Mouse (Mus musculus) hindbrain, postnatal 0 days (tissue): ENCODE measurements at regions not wholly inside any gene's neighbourhood (a gene's known extent, or its start where the extent isn't known, plus 50 kb on each side); places are given as distances from the start of the nearest gene placed in this dataset.
"Not testable (repeated sequence)": the region's sequence is repeated elsewhere in the genome, so short reads cannot be mapped to it uniquely, and the experiment has no call there.

Experiments
- ATAC-seq: fragments of 200-750 bp; cut with Nextera tagmentation; 2 replicates; pipeline ENCODE4 v1.8.0; 2017; ENCODE audit warnings: mild to moderate bottlenecking, moderate TSS enrichment, moderate library complexity
- DNase-seq: peaks from one replicate; pipeline ENCODE4 v3.0.0-alpha.2; 2015; ENCODE audit warnings: low spot score
- H3K27ac ChIP-seq: fragments of 300-500 bp; sonication (generic); 2 replicates; pipeline ENCODE4 v1.5.1; 2014; ENCODE audit warnings: mild to moderate bottlenecking
- H3K27me3 ChIP-seq: fragments of 300-500 bp; sonication (generic); 2 replicates; pipeline ENCODE4 v1.6.1; 2014; ENCODE audit warnings: low read length, mixed read lengths; ENCODE audit not compliant: insufficient read depth
- H3K36me3 ChIP-seq: fragments of 300-500 bp; sonication (generic); 2 replicates; pipeline ENCODE4 v1.6.1; 2014; ENCODE audit warnings: low read length, mixed read lengths; ENCODE audit not compliant: insufficient read depth
- H3K4me1 ChIP-seq: fragments of 300-500 bp; sonication (generic); 2 replicates; pipeline ENCODE4 v1.6.1; 2014; ENCODE audit warnings: antibody characterized with exemption, low read length, mixed read lengths; ENCODE audit not compliant: insufficient read depth
- H3K4me2 ChIP-seq: fragments of 300-500 bp; sonication (generic); 2 replicates; pipeline ENCODE4 v1.6.1; 2014; ENCODE audit warnings: low read depth, mild to moderate bottlenecking, low read length, moderate library complexity, mixed read lengths
- H3K4me3 ChIP-seq: fragments of 300-500 bp; sonication (generic); 2 replicates; pipeline ENCODE4 v1.5.1; 2014; ENCODE audit warnings: low read length
- H3K9ac ChIP-seq: fragments of 300-500 bp; sonication (generic); replicated peaks from 2 replicates; pipeline ENCODE4 v1.6.1; 2014; ENCODE audit warnings: mild to moderate bottlenecking, low read length, moderate library complexity, mixed read lengths
- H3K9me3 ChIP-seq: fragments of 300-500 bp; sonication (generic); 2 replicates; pipeline ENCODE4 v1.6.1; 2016; ENCODE audit warnings: low read length, mixed read lengths
- CTCF ChIP-seq: IDR thresholded peaks from 2 replicates; pipeline ENCODE4 v1.5.1; 2016; ENCODE audit warnings: antibody characterized with exemption, control low read depth, low read depth
- WGBS: fragments of 180-500 bp; shearing (Covaris S2); extraction: QIAGEN DNeasy Blood & Tissue Kit; methylation state at CpG from one replicate; pipeline ENCODE4 v1.1.7; 2014; 5-methylcytosine and 5-hydroxymethylcytosine counted together

DNA sequence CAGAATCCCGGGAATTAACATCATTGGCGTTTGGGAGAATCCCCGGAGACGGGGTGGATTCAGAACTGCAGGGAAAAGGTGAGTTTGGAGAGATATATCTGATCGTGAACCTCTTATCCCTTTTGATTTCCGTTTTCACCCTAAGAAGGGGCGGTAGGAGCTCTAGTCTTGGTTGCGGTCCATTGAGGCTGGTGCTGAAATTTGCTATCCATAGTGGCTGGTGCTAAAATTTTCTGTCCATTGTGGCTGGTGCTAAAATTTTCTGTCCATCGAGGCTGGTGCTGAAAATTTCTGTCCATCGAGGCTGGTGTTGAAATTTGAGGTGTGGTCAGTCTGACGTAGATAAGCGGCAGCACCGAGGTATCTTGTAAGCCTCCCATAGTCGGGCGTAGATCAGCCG is 834.1 kb upstream of the Snrpn start:
- H3K27ac ChIP-seq, H3K9ac ChIP-seq, H3K27me3 ChIP-seq, H3K36me3 ChIP-seq, H3K4me3 ChIP-seq, H3K9me3 ChIP-seq, H3K4me2 ChIP-seq, ATAC-seq, DNase-seq, H3K4me1 ChIP-seq: not testable (repeated sequence)
- 80% methylated on average over 16 of the region's 16 CpGs for WGBS

DNA sequence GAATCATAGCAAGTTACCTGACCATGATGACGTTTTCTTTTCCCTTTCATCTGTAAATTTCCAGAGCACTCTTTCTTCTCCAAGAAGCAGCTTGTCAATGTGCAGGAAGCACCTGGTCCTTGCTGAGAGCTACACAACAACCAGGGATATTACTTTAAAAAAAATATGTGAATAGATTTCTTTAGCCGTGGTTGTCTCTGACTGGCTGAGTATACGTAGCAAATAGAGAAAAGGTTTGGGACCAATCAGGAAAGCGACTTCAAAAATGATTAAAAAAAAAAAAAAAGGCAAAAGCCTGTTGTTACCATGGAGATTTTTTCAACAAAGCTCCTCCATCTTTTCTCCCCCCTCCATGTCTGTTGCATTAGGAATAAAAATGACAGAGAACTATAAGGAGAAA is 821.2 kb upstream of the Snrpn start:
- Histone ChIP-seq H3K36me3 (no peaks in the 10 kb centered on the region), H3K9me3 (no peaks in the 10 kb centered on the region), H3K27me3 (no peaks in the 10 kb centered on the region), H3K4me3 (peak overlapping the region; percentile 14; the same call in 1 of the 2 replicates), H3K4me2 (no peak overlapping the region), H3K27ac (0 out of 2 replicates have a peak overlapping the region, but pooled peaks have one; percentile 26), H3K4me1 (no peaks in the 10 kb centered on the region), H3K9ac (no peak overlapping the region)
- no peak for TF ChIP-seq CTCF
- DNase-seq = peak; percentile 5
- peak; percentile 35; the same call in 1 of the 2 replicates for ATAC-seq
- 55% methylated on average over 4 of the region's 4 CpGs for WGBS

DNA sequence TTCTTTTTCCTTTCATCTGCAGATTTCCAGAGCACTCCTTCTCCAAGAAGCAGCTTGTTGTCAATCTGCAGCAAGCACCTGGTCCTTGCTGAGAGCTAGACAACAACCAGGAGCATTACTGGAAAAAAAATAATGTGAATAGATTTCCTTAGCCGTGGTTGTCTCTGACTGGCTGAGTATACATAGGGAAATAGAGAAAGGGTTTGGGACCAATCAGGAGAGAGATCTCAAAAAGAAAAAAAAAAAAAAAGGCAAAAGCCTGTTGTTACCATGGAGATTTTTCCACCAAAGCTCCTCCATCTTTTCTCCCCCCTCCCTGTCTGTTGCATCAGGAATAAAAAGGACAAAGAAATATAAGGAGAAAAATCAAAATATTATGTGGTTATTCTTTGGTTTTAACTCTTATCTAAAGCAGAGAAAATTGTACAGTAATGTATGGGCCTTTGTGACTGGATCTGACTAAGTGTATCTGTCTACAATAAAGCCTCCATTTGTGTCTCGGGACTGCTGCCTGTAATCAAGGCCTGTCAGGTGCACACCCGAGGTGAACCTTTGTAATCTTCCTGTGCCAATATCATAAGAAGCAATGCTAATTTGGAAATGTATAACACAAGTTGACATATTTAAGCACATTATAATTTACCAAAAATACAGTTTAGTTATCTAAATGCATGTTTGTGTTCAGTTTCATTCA is 799.9 kb upstream of the Snrpn start:
- Histone ChIP-seq H3K9me3 (no peaks in the 10 kb centered on the region), H3K4me2 (peak overlapping the region; percentile 34), H3K27ac (no peak overlapping the region), H3K4me1 (no peaks in the 10 kb centered on the region), H3K4me3 (peak overlapping the region; percentile 20), H3K36me3 (no peaks in the 10 kb centered on the region), H3K27me3 (no peaks in the 10 kb centered on the region), H3K9ac (no peak overlapping the region)
- peak; percentile 71 for ATAC-seq
- 60% methylated on average over 3 of the region's 3 CpGs for WGBS
- peak; percentile 23 for DNase-seq
- no peak for TF ChIP-seq CTCF
